Comparison of ENCODE assay signal across 8 mouse cellular contexts in genomic region chr19:46478826-46479225, GRCm38 (mm10). TPM values are rescaled to one million over a fixed set of nuclear protein-coding genes. Genes with fewer than 3 reads are reported as not detected.
DNase-seq lines count a peak whose midpoint lies in the region; ATAC-seq lines count a peak whose summit lies in the region.

No protein-coding gene starts in this region.

- H3K4me3 ChIP-seq in midbrain, embryonic 12.5 days = no peak overlapping the region
- no peak overlapping the region for H3K4me3 ChIP-seq in midbrain, embryonic 13.5 days (replicated peaks)
- H3K4me3 ChIP-seq in stomach, embryonic 14.5 days (ENCODE audit: low read depth, low read length) = no peak overlapping the region

- no peaks in the 10 kb centered on the region for H3K27me3 ChIP-seq in midbrain, embryonic 12.5 days
- H3K27me3 ChIP-seq in midbrain, embryonic 13.5 days = no peaks in the 10 kb centered on the region
- no peaks in the 10 kb centered on the region for H3K27me3 ChIP-seq in stomach, embryonic 14.5 days (ENCODE audit: control insufficient read depth, insufficient read depth, low read length)

- peak; percentile 46 for DNase-seq in embryo, embryonic 11 days
- DNase-seq in heart, postnatal 25 days (ENCODE audit: low spot score) = peak; percentile 67
- peak; percentile 59 for DNase-seq in liver
- DNase-seq in left cerebral cortex, adult 9 months (ENCODE audit: low spot score in 2 of 2) = no peak
- no peak for DNase-seq in spleen, adult 18-20 months

- no peaks in the 10 kb centered on the region for H3K9me3 ChIP-seq in midbrain, embryonic 12.5 days
- no peaks in the 10 kb centered on the region for H3K9me3 ChIP-seq in midbrain, embryonic 13.5 days
- no peaks in the 10 kb centered on the region for H3K9me3 ChIP-seq in stomach, embryonic 14.5 days (ENCODE audit: control insufficient read depth, low read depth, low read length)

- peaks cover 57% of the 10 kb centered on the region for H3K36me3 ChIP-seq in midbrain, embryonic 12.5 days
- H3K36me3 ChIP-seq in midbrain, embryonic 13.5 days = peaks cover 51% of the 10 kb centered on the region
- peaks cover 21% of the 10 kb centered on the region for H3K36me3 ChIP-seq in stomach, embryonic 14.5 days (ENCODE audit: control insufficient read depth, insufficient read depth, low read length)

- no peak overlapping the region for H3K9ac ChIP-seq in midbrain, embryonic 12.5 days (replicated peaks)
- H3K9ac ChIP-seq in midbrain, embryonic 13.5 days (replicated peaks) = no peak overlapping the region
- no peak overlapping the region for H3K9ac ChIP-seq in stomach, embryonic 14.5 days (replicated peaks; ENCODE audit: low read depth, low read length)

- intact Hi-C loops in heart, postnatal 25 days (cut with DNase I) = no loop called here

- no peak overlapping the region for H3K4me2 ChIP-seq in midbrain, embryonic 12.5 days (replicated peaks)
- no peak overlapping the region for H3K4me2 ChIP-seq in midbrain, embryonic 13.5 days (replicated peaks)
- H3K4me2 ChIP-seq in stomach, embryonic 14.5 days (replicated peaks; ENCODE audit: low read depth, low read length) = no peak overlapping the region

- ATAC-seq in midbrain, embryonic 12.5 days (ENCODE audit: low FRiP score, low read depth) = no peak
- no peak for ATAC-seq in midbrain, embryonic 13.5 days
- peak; percentile 68; the same call in 1 of the 2 replicates for ATAC-seq in stomach, embryonic 14.5 days (ENCODE audit: insufficient number of reproducible peaks, insufficient read depth, low FRiP score, low read depth)

- WGBS in midbrain, embryonic 12.5 days = 76% methylated on average over 5 of the region's 5 CpGs
- 84% methylated on average over 5 of the region's 5 CpGs for WGBS in midbrain, embryonic 13.5 days
- WGBS in stomach, embryonic 14.5 days = 33% methylated on average over 5 of the region's 5 CpGs

- H3K4me1 ChIP-seq in midbrain, embryonic 12.5 days = peaks cover 47% of the 10 kb centered on the region
- H3K4me1 ChIP-seq in midbrain, embryonic 13.5 days (replicated peaks) = peaks cover 51% of the 10 kb centered on the region
- H3K4me1 ChIP-seq in stomach, embryonic 14.5 days (ENCODE audit: control insufficient read depth, insufficient read depth, low read length) = peaks cover 66% of the 10 kb centered on the region

- H3K27ac ChIP-seq in midbrain, embryonic 12.5 days (replicated peaks) = peak overlapping the region; percentile 35; the same call in 1 of the 2 replicates
- H3K27ac ChIP-seq in midbrain, embryonic 13.5 days = no peak overlapping the region
- peak overlapping the region; percentile 87 for H3K27ac ChIP-seq in stomach, embryonic 14.5 days (ENCODE audit: low read length)

RNA-seq across cellular contexts. Expression of gene Trim8, which starts 22.7 kb away (rescaled TPM):
- 38.5 and 53.9 TPM in 2 replicates for polyA plus RNA-seq in midbrain, embryonic 12.5 days (2016; fragmentation: Nextera tagmentation; extraction: Ambion mirVana)
- polyA plus RNA-seq in midbrain, embryonic 13.5 days (2015; fragmentation: Nextera tagmentation; extraction: Ambion mirVana) = 27.7 and 33.0 TPM in 2 replicates
- 10 to 100 TPM; 37.3 to 40.6 TPM for total RNA-seq in heart, postnatal 25 days (2021)
- polyA plus RNA-seq in stomach, embryonic 14.5 days (2014; fragmentation: Nextera tagmentation; extraction: Ambion mirVana) = 22.3 and 23.5 TPM in 2 replicates

Comparison
In these comparisons a context has a peak if more than half of its experiments do, and no peak if none do; other contexts are left out.
1. DNase-seq: peak in embryo, embryonic 11 days (single experiment), heart, postnatal 25 days (single experiment) and liver (single experiment); none in left cerebral cortex, adult 9 months (0 of 2) and spleen, adult 18-20 months (0 of 2).